ENCODE assay signal across 7 mouse cellular contexts in genomic region chr11:25571396-25571795, GRCm38 (mm10).
"Had no signal": no experiment of that assay in that cellular context is flagged by ENCODE, and none has a peak within 500 bp of the region (broad histone marks: within the 10 kb centered on the region; RNA-seq: fewer than 3 reads in every experiment).

No protein-coding gene starts in this region.

- DNase-seq: lung, adult 2 months; lung, postnatal 14 days; lung, postnatal 36 days; right cerebral cortex, postnatal 14 days; thymus, adult 2 months; thymus, postnatal 25 days; thymus, postnatal 4 days had no signal
